Mouse (Mus musculus) midbrain, postnatal 0 days (tissue): ENCODE data around the gene Cdkl2. TPM values are rescaled to one million over a fixed set of nuclear protein-coding genes. Genes with fewer than 3 reads are reported as not detected.

Experiments used
- ATAC-seq: fragments of 200-750 bp; cut with Nextera tagmentation; 2 replicates; pipeline ENCODE4 v1.8.0; 2017; ENCODE audit warnings: moderate number of reproducible peaks, mild to moderate bottlenecking, moderate TSS enrichment, moderate library complexity; ENCODE audit not compliant: low FRiP score
- DNase-seq: peaks from one replicate; pipeline ENCODE4 v3.0.0-alpha.2; 2015; ENCODE audit warnings: low spot score
- H3K27ac ChIP-seq: fragments of 300-500 bp; sonication (generic); 2 replicates; pipeline ENCODE4 v1.5.1; 2014; ENCODE audit warnings: low read depth, mild to moderate bottlenecking, low read length, mixed read lengths
- H3K27me3 ChIP-seq: fragments of 300-500 bp; sonication (generic); 2 replicates; pipeline ENCODE4 v1.6.1; 2014; ENCODE audit warnings: low read length, control low read depth, mixed read lengths; ENCODE audit not compliant: insufficient read depth
- H3K36me3 ChIP-seq: fragments of 300-500 bp; sonication (generic); 2 replicates; pipeline ENCODE4 v1.6.1; 2014; ENCODE audit warnings: low read length, control low read depth, mixed read lengths; ENCODE audit not compliant: insufficient read depth
- H3K4me1 ChIP-seq: fragments of 300-500 bp; sonication (generic); 2 replicates; pipeline ENCODE4 v1.6.1; 2014; ENCODE audit warnings: mild to moderate bottlenecking, control low read depth, antibody characterized with exemption, low read length, mixed read lengths; ENCODE audit not compliant: insufficient read depth
- H3K4me2 ChIP-seq: fragments of 300-500 bp; sonication (generic); 2 replicates; pipeline ENCODE4 v1.6.1; 2014; ENCODE audit warnings: low read depth, mild to moderate bottlenecking, low read length, mixed read lengths; ENCODE audit not compliant: poor library complexity, severe bottlenecking
- H3K4me3 ChIP-seq: fragments of 300-500 bp; sonication (generic); 2 replicates; pipeline ENCODE4 v1.5.1; 2014; ENCODE audit warnings: low read depth, mild to moderate bottlenecking, low read length, moderate library complexity
- H3K9ac ChIP-seq: fragments of 300-500 bp; sonication (generic); replicated peaks from 2 replicates; pipeline ENCODE4 v1.6.1; 2014; ENCODE audit warnings: mild to moderate bottlenecking, low read length, moderate library complexity, mixed read lengths; ENCODE audit not compliant: poor library complexity, severe bottlenecking
- H3K9me3 ChIP-seq: fragments of 300-500 bp; sonication (generic); 2 replicates; pipeline ENCODE4 v1.6.1; 2016; ENCODE audit warnings: low read length, control low read depth
- CTCF ChIP-seq: IDR thresholded peaks from 2 replicates; pipeline ENCODE4 v1.5.1; 2016; ENCODE audit warnings: antibody characterized with exemption, mild to moderate bottlenecking
- WGBS: fragments of 180-500 bp; shearing (Covaris S2); extraction: QIAGEN DNeasy Blood & Tissue Kit; methylation state at CpG from one replicate; pipeline ENCODE4 v1.1.7; 2014; 5-methylcytosine and 5-hydroxymethylcytosine counted together
- polyA plus RNA-seq: library from polyadenylated mRNA; unstranded; fragments of >200 nt; fragmentation: Nextera tagmentation; extraction: Ambion mirVana; gene quantifications from 2 replicates; pipeline ENCODE4 v1.2.1, GENCODE M21; 2015
- total RNA-seq: library from RNA; depleted of rRNA; stranded (reverse); fragments of >200 nt; gene quantifications from 2 replicates; pipeline ENCODE4 v1.2.3, GENCODE M21; 2014

The Cdkl2 gene
- total and polyA plus RNA-seq, 2 experiments from 2014 or later = 20.3 to 33.8 TPM

- no peak for TF ChIP-seq CTCF
- Histone ChIP-seq H3K4me3 (peak overlapping the region; percentile 66), H3K36me3 (no peaks in the 10 kb centered on the region), H3K4me2 (peak overlapping the region; percentile 67), H3K27ac (peak overlapping the region; percentile 99), H3K27me3 (no peaks in the 10 kb centered on the region), H3K4me1 (peaks cover 9% of the 10 kb centered on the region), H3K9me3 (no peaks in the 10 kb centered on the region), H3K9ac (peak overlapping the region; percentile 79)
- ATAC-seq = peak; percentile 73
- 0% methylated on average over 34 of the region's 55 CpGs for WGBS
- DNase-seq = peak; percentile 66
These were observed 39.2 kb upstream of the Cdkl2 start for GRCm38 (mm10) chr5:92082821-92083401.

- no peak for DNase-seq
These were observed 37.6 kb upstream of the Cdkl2 start for GRCm38 (mm10) chr5:92081326-92081725.

GRCm38 (mm10) chr5:92080400-92080799 lies 36.7 kb upstream of the Cdkl2 start:
- no peak overlapping the region for H3K27ac ChIP-seq
- no peak for ATAC-seq
- DNase-seq = no peak
- no peak overlapping the region for H3K4me3 ChIP-seq
- H3K36me3 ChIP-seq = no peaks in the 10 kb centered on the region
- WGBS = 65% methylated on average over 1 of the region's 1 CpGs
- H3K27me3 ChIP-seq = no peaks in the 10 kb centered on the region
- no peak overlapping the region for H3K4me2 ChIP-seq
- H3K9me3 ChIP-seq = no peaks in the 10 kb centered on the region
- TF ChIP-seq CTCF = no peak
- peaks cover 9% of the 10 kb centered on the region for H3K4me1 ChIP-seq
- H3K9ac ChIP-seq = no peak overlapping the region

More at GRCm38 (mm10) chr5:92081326-92081725, 37.6 kb upstream of the Cdkl2 start:
- ATAC-seq = no peak
- Histone ChIP-seq H3K4me2 (peak overlapping the region; percentile 67), H3K36me3 (no peaks in the 10 kb centered on the region), H3K9ac (peak overlapping the region; percentile 79; the same call in 1 of the 2 replicates), H3K4me1 (peaks cover 9% of the 10 kb centered on the region), H3K4me3 (peak overlapping the region; percentile 66), H3K9me3 (no peaks in the 10 kb centered on the region), H3K27ac (no peak overlapping the region), H3K27me3 (no peaks in the 10 kb centered on the region)
- 71% methylated on average over 3 of the region's 3 CpGs for WGBS
- no peak for TF ChIP-seq CTCF

- Histone ChIP-seq H3K36me3 (no peaks in the 10 kb centered on the region), H3K9ac (no peak overlapping the region), H3K27me3 (no peaks in the 10 kb centered on the region), H3K9me3 (no peaks in the 10 kb centered on the region), H3K27ac (no peak overlapping the region), H3K4me1 (peaks cover 9% of the 10 kb centered on the region), H3K4me2 (no peak overlapping the region), H3K4me3 (no peak overlapping the region)
- DNase-seq = no peak
- no peak for TF ChIP-seq CTCF
- 50% methylated on average over 1 of the region's 1 CpGs for WGBS
- no peak for ATAC-seq
These were observed 35.6 kb upstream of the Cdkl2 start for GRCm38 (mm10) chr5:92079304-92079703.

- no peaks in the 10 kb centered on the region for H3K9me3 ChIP-seq
- H3K9ac ChIP-seq = no peak overlapping the region
- H3K27ac ChIP-seq = no peak overlapping the region
- H3K4me1 ChIP-seq = peaks cover 9% of the 10 kb centered on the region
- DNase-seq (no peak), ATAC-seq (no peak)
- TF ChIP-seq CTCF = no peak
- no peak overlapping the region for H3K4me3 ChIP-seq
- H3K27me3 ChIP-seq = no peaks in the 10 kb centered on the region
- H3K36me3 ChIP-seq = no peaks in the 10 kb centered on the region
- no peak overlapping the region for H3K4me2 ChIP-seq
These were observed 35.1 kb upstream of the Cdkl2 start for GRCm38 (mm10) chr5:92078751-92079150.

- peaks cover under 1% of the 10 kb centered on the region; the same call in 1 of the 2 replicates for H3K4me1 ChIP-seq
- 83% methylated on average over 1 of the region's 1 CpGs for WGBS
- DNase-seq (no peak), ATAC-seq (no peak)
- no peak overlapping the region for H3K9ac ChIP-seq
- no peak overlapping the region for H3K27ac ChIP-seq
- H3K36me3 ChIP-seq = peaks cover 5% of the 10 kb centered on the region; the same call in 1 of the 2 replicates
- no peak overlapping the region for H3K4me3 ChIP-seq
- no peaks in the 10 kb centered on the region for H3K27me3 ChIP-seq
- peak; percentile 18; the same call in 1 of the 2 replicates for TF ChIP-seq CTCF
- no peaks in the 10 kb centered on the region for H3K9me3 ChIP-seq
- H3K4me2 ChIP-seq = no peak overlapping the region
These were observed 32.6 kb upstream of the Cdkl2 start for GRCm38 (mm10) chr5:92076273-92076672.
